Mouse (Mus musculus): ENCODE data around the gene Atp8b4. TPM values are rescaled to one million over a fixed set of nuclear protein-coding genes. Genes with fewer than 3 reads are reported as not detected.

The Atp8b4 gene
- polyA plus RNA-seq, 1 experiment from 2014 or later: 0.03 TPM

- ChIA-PET POLR2A (no interaction called here), CTCF (interaction anchor here (1.5 kb wide), 1 partner anchor 25 kb away, joined by 3 read pairs; no protein-coding TSS in a partner anchor)
- ATAC-seq (no peak), DNase-seq (ENCODE audit: low read depth, low spot score) (no peak)
- in situ Hi-C loops (cut with MboI; ENCODE audit: low pct_unique_long_range_greater_than_20kb): no loop called here
- H3K27me3 ChIP-seq: no peaks in the 10 kb centered on the region
- TF ChIP-seq CTCF (IDR thresholded peaks at IDR 0.05): no peak
Measured at GRCm38 (mm10) chr2:126274826-126275405, 225.6 kb downstream of the Atp8b4 start.

GRCm38 (mm10) chr2:126274311-126274710, 226.2 kb downstream of the Atp8b4 start:
- no peak for DNase-seq (ENCODE audit: low read depth, low spot score)
- ATAC-seq: no peak
- no peak for TF ChIP-seq CTCF (IDR thresholded peaks at IDR 0.05)
- POLR2A ChIA-PET: no interaction called here
- CTCF ChIA-PET: interaction anchor here (0.9 to 1.5 kb wide), 2 partner anchors 24 to 350 kb away, joined by 3 to 5 read pairs; no protein-coding TSS in a partner anchor
- no peaks in the 10 kb centered on the region for H3K27me3 ChIP-seq
- in situ Hi-C loops (cut with MboI; ENCODE audit: low pct_unique_long_range_greater_than_20kb): no loop called here

Other genes starting within 250 kb of the Atp8b4 start
- not detected for gene Slc27a2, start 51.7 kb upstream of the Atp8b4 start, polyA plus RNA-seq (2021)
- 0.12 TPM for gene Hdc, start 118.6 kb upstream of the Atp8b4 start, polyA plus RNA-seq (2021)
- gene Gabpb1, start 175.7 kb upstream of the Atp8b4 start, polyA plus RNA-seq (2021): 21.9 TPM
- gene Usp8, start 206.7 kb upstream of the Atp8b4 start, polyA plus RNA-seq (2021): 73.8 TPM

Measured in Patski (cell line).